In the genomic region with DNA sequence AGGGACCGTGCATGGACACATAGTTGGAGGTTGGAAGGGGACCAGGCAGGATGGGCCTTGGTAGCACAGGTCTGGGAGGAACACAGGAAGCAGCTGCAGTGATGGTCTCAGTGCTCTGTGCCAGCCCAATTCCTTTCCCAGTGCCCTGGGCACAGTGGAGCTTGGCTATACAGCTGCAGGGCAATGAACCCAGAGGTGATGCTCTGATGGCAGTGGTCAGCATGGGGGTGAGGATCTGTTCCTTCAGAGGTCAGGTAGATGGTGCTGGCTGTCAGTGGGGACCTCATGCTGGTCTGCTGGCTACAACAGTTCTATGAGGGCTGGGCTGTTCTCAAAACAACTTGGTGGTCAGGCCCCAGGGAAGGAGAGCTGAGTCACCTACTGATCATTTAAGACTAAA, we compare ENCODE assay signal across 13 mouse cellular contexts.
"Had no signal": no experiment of that assay in that cellular context is flagged by ENCODE, and none has a peak within 500 bp of the region (broad histone marks: within the 10 kb centered on the region; RNA-seq: fewer than 3 reads in every experiment).

No protein-coding gene starts in this region.

- H3K4me1 ChIP-seq: lung, embryonic 15.5 days; midbrain, embryonic 13.5 days; midbrain, embryonic 15.5 days; neural tube, embryonic 12.5 days; stomach, embryonic 15.5 days had no signal

- DNase-seq: lung, adult 18-20 months; lung, postnatal 14 days; lung, postnatal 36 days; right cerebral cortex, postnatal 14 days; thymus, adult 2 months; thymus, postnatal 25 days; thymus, postnatal 4 days had no signal

- H3K27me3 ChIP-seq: lung, embryonic 15.5 days; midbrain, embryonic 13.5 days; midbrain, embryonic 15.5 days; neural tube, embryonic 12.5 days; stomach, embryonic 15.5 days had no signal

- H3K9me3 ChIP-seq: lung, embryonic 15.5 days; midbrain, embryonic 15.5 days; neural tube, embryonic 12.5 days; stomach, embryonic 15.5 days had no signal

- H3K36me3 ChIP-seq: lung, embryonic 15.5 days; midbrain, embryonic 13.5 days; midbrain, embryonic 15.5 days; neural tube, embryonic 12.5 days; stomach, embryonic 15.5 days had no signal

- ATAC-seq: lung, postnatal 0 days; midbrain, embryonic 13.5 days; midbrain, embryonic 15.5 days had no signal

- H3K4me3 ChIP-seq: lung, embryonic 15.5 days; midbrain, embryonic 13.5 days; midbrain, embryonic 15.5 days; neural tube, embryonic 12.5 days; stomach, embryonic 15.5 days had no signal
